14 mouse cellular contexts compared by ENCODE assay signal in genomic region chr4:119939786-119940185, GRCm38 (mm10).
DNase-seq lines count a peak whose midpoint lies in the region; TF ChIP-seq lines count a peak whose summit lies in the region.
"Had no signal": no experiment of that assay in that cellular context is flagged by ENCODE, and none has a peak within 500 bp of the region (broad histone marks: within the 10 kb centered on the region; RNA-seq: fewer than 3 reads in every experiment).

No protein-coding gene starts in this region.

- H3K27me3 ChIP-seq in cerebellum, adult 2 months (ENCODE audit: control insufficient read depth, insufficient read depth, low read length): no peaks in the 10 kb centered on the region
- H3K27me3 ChIP-seq: forebrain, embryonic 13.5 days; heart, embryonic 12.5 days; hindbrain, embryonic 15.5 days had no signal

- peak; percentile 1 for DNase-seq in right cerebral cortex, postnatal 14 days
- no peak for DNase-seq in right cerebral cortex, postnatal 25 days
- DNase-seq in cerebellum, adult 2 months: peak; percentile 73 to 80
- DNase-seq in cerebellum, postnatal 10 days: peak; percentile 55 to 60
- DNase-seq in layer of hippocampus, adult 9-10 months (ENCODE audit: low spot score): no peak
- no peak for DNase-seq in ovary, postnatal 10 days (ENCODE audit: low spot score)
- DNase-seq in layer of hippocampus, postnatal 10 days (ENCODE audit: low spot score in 2 of 2): no peak
- DNase-seq: adrenal gland, postnatal 10 days; forebrain, postnatal 0 days; gastrocnemius, postnatal 14 days; kidney, adult 8-10 months had no signal

- WGBS in cerebellum, adult 2 months: 30% methylated on average over 6 of the region's 6 CpGs

- peaks cover 46% of the 10 kb centered on the region for H3K4me1 ChIP-seq in cerebellum, adult 2 months (ENCODE audit: control insufficient read depth, insufficient read depth, low read length)

- TF ChIP-seq CTCF in cerebellum, adult 2 months (IDR thresholded peaks at IDR 0.05; ENCODE audit: borderline replicate concordance, insufficient read depth, low read depth, low read length): no peak

- TF ChIP-seq POLR2A in cerebellum, adult 2 months (IDR thresholded peaks at IDR 0.05; ENCODE audit: borderline replicate concordance, insufficient read depth, low read length): no peak

- no peak overlapping the region for H3K27ac ChIP-seq in cerebellum, adult 2 months (ENCODE audit: insufficient read depth, low read length)
- H3K27ac ChIP-seq: forebrain, embryonic 13.5 days; hindbrain, embryonic 15.5 days had no signal

- no peak overlapping the region for H3K4me3 ChIP-seq in cerebellum, adult 2 months (replicated peaks; ENCODE audit: insufficient read depth, low read depth, low read length)
- H3K4me3 ChIP-seq: forebrain, embryonic 13.5 days; heart, embryonic 12.5 days; hindbrain, embryonic 15.5 days had no signal

Comparison
In these comparisons a context has a peak if more than half of its experiments do, and no peak if none do; other contexts are left out.
1. DNase-seq: peak in right cerebral cortex, postnatal 14 days (single experiment), cerebellum, adult 2 months (2 of 2) and cerebellum, postnatal 10 days (2 of 2); none in right cerebral cortex, postnatal 25 days (single experiment), layer of hippocampus, adult 9-10 months (single experiment), ovary, postnatal 10 days (single experiment) and layer of hippocampus, postnatal 10 days (0 of 2).